Mouse (Mus musculus) frontal cortex, postnatal 25 days (tissue): ENCODE measurements around the gene Tnfsf13.
"Not testable (repeated sequence)": the region's sequence is repeated elsewhere in the genome, so short reads cannot be mapped to it uniquely, and the experiment has no call there.

ENCODE experiments used
- DNase-seq, 2 experiments: peaks; one replicate each; pipeline ENCODE4 v3.0.0; 2022; ENCODE audit warnings: low spot score in 2 of 2

Gene Tnfsf13

DNA sequence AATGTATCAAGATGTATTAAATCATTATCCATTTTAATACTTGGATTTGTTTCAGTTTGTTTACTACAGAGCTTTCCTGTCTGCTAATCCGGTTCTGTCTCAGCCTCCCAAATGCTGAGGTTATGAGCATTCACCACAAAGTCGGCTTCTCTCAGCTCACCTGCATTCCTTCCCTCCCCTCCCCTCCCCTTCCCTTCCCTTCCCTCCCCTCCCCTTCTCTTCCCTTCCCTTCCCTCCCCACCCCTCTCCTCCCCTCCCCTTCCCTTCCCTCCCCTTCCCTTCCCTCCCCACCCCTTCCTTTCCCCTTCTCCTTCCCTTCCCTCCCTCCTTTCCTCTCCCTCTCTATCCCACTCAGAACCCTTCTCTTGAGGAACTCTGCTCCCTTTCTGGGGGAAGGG, 19.0 kb upstream of the Tnfsf13 start:
- DNase-seq, result no peak

DNA sequence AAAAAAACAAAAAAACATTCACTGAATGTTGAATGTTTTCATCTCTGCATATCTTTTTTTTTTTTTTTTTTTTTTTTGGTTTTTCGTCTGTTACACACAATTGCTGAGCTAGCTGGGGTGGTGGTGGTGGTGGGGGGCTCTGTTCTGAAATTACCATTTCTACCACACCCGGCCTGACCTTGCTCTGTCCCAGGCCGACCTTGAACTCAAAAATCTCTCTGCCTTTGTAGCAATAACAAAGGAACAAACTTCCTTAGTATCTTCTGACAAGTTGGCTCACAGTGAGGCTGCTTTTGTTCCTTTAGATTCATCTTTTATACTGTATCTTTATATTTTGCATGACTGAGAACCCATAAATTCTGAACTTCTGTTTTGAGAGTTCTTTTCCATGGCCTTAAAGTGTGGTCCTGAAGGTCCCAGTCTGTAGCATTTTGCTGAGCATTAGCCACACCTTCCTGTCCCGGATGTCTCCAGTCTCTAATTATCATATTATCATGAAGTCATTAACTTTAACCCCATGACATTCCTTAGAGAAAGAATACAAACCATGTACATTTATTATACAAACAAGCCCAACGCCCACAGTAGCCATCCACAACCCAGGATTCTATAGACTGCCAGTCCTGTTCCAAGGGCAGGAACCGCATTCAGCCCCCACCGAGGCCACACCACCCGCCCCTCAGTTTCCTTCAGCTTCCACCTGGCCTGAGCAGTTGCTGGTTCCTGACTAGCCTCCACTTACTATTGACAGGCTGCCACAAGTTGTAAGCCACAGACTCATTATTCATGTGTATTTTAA, 18.4 kb upstream of the Tnfsf13 start:
- no peak for DNase-seq

DNA sequence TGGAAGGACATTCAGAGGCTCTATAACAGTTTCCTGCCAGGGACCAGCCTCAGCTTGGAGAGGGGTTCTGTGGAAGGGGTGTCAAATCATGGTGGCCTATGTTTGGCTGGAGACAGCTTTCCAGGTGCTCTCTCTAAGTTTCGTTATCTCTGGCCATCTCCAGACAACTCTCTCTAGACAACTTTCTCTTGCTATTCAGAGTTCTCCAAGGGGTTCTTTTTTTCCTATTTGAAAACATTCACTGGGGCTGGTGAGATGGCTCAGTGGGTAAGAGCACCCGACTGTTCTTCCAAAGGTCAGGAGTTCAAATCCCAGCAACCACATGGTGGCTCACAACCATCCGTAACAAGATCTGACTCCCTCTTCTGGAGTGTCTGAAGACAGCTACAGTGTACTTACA, 17.8 kb upstream of the Tnfsf13 start:
- not testable (repeated sequence) for DNase-seq

DNA sequence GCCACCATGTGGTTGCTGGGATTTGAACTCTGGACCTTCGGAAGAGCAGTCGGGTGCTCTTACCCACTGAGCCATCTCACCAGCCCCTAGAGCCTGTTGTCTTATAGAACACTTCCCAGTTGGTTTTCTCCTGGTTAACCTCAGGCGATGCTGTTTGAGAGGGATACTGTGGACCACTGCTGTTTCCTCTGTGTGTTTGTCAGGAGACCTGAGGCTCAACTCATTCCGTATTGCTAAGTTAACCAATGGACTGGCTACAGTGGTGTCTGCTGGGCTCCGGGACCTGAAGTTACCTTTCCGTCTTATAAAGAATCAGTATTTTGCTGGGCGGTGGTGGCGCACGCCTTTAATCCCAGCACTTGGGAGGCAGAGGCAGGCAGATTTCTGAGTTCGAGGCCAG, 17.3 kb upstream of the Tnfsf13 start:
- not testable (repeated sequence) for DNase-seq

DNA sequence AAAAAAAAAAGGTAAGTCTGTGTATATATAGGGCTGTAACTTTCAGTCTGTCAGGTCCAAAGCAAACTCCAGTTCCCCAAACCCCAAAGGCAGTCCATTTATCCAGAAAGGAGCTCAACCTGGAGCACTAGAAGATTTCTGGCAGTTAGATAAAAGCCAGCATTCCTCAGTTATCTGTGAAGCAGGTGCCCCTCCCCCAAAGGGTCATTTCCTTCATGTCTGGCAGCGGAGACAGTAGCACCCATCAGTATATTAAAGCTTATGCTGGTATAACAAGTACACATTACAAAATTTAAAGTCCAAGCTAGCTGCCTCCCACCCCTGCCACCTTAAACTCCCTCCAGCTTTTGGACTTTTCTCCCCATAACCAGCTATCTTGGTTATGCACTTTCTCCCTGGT, 14.0 kb upstream of the Tnfsf13 start:
- DNase-seq, result no peak

DNA sequence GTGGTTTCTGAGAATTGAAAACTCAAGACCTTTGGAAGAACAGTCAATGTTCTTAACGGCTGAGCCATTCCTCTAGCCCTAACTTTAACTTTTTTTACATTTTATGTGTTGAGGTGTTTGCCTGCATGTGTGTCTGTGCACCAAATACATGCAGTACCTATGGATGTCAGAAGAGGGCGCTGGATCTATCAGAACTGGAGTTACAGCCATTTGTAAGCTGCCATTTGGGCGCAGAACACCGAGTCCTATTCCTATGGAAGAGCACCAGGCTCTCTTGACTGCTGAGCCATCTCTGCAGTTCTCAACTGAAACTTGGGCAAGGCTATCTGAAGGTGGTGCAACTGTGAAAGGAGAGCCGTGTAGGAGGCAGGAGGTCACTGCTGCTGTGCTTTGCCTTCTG, 13.0 kb upstream of the Tnfsf13 start:
- DNase-seq, result no peak

DNA sequence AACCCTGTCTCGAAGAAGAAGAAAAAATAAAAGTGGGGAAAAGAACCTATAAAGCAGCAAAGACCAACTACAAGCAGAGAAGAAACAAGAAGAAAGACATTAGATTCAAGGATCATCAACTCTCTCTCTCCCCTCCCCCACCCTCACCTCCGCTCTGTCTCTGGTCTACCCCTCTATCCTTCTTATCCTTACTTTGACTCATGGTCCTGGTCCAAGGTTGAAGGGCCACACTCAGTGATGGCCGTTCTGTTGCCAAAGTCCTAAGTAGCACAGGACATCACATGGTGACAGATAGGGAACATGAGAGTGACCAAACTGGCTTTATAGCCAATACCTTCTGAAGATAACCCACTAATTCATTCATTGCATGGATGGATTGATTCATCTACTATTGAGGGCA, 11.8 kb upstream of the Tnfsf13 start:
- DNase-seq, result no peak

DNA sequence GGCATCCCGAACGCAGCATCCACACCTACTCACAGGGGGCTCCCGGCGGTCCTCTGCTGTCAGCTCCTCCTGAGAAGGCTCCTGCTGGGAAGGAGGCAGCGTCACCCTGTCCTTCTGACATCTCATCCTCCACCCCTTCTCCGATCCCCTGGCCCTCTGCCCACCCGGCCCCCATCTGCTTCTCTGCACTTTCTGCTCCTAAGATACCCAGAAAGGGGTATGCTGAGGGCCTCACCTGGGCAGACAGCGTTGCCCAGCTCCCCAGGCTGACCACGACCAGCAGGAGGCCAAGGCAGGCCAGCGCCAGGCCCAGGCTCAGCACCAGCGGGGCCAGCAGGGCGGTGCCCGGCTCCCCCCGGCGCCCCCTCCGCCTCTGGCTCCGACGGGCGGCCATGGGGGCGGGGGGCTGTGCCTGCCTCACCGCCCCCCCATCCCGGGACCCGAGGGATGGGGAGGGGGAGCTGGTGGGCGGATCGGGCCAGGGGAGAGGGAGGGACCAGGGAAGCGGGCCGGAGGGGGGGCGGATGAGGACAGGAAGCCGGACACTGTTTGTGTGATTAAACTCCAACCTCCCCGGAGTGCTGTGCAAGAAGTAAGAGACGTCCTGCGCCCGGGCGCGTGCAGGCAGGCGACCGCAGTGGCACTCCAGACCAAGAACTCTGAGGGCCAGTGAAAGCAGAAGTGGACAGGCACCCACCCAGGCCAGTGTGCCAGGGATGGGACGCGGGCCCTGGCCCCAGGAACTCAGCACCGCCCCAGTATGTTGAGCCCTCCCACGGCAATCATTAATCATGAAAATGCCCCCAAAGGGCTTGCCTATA, 10.0 kb upstream of the Tnfsf13 start, which contains the start of the genes Tnfsf12 and Tnfsfm13:
TSS of gene Tnfsf12 (minus strand) at position 489 of the 821 bp plus-strand sequence.
TSS of gene Tnfsfm13 (minus strand) at position 738 of the 821 bp plus-strand sequence.
- DNase-seq, result peak; percentile 21 to 32

DNA sequence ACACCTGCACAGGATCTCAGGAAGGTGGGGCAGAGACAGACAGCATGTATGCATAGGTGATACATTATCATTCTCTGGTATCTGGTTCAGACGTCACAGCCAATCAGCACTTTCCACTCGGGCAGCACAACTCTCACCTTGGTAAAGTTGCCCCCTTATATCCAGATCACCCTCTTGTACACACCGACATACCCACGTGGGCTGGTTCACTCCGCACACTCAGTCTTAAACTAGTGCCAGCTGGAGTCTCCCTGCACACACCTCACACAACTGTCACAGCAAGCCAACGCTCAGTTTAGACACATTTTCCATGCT, 9.4 kb upstream of the Tnfsf13 start:
- DNase-seq, result no peak

DNA sequence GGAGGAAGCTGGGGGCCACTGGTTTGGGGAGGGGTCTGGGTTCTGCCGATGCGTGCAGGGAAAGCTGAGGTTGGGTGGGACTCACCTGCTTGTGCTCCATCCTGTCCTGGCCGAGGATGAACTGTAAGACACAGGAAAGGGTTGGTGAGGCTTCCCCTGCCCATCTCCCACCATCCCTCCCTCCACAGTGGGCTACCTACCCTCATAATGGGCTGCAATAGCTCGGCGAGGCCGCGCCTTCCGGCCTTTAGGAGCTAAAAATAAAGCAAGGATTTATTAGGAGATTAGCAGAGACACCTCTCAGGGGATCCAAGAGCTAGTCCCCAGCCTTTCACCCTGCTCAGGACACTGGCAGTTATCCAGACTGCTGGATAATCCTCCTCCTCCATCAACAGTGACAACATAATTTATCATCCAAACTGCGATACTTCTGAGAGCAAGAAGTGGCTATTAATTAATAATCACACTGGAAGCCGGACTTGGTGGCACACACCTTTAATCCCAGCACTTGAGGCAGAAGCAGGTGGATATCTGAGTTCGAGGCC, 7.9 kb upstream of the Tnfsf13 start:
- no peak for DNase-seq

DNA sequence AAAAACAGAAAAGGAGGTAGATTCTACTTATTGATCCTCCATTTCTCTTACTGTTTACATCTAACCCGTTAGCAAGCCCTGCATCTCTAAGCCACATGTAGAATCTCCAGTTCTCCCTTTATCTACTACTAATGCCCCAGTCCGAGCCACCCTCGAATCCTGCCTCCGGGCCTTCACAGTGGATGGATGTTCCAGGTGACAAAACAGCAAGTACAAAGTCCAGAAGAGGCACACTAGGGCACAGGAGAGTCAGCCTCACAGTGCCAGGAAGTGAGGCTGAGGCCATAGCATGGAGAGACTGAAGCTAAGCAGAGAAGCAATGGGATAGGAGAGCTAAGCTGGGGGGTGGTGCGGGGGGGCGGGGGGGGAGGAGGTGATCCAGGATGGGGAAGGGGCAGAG, 7.3 kb upstream of the Tnfsf13 start:
- no peak for DNase-seq

DNA sequence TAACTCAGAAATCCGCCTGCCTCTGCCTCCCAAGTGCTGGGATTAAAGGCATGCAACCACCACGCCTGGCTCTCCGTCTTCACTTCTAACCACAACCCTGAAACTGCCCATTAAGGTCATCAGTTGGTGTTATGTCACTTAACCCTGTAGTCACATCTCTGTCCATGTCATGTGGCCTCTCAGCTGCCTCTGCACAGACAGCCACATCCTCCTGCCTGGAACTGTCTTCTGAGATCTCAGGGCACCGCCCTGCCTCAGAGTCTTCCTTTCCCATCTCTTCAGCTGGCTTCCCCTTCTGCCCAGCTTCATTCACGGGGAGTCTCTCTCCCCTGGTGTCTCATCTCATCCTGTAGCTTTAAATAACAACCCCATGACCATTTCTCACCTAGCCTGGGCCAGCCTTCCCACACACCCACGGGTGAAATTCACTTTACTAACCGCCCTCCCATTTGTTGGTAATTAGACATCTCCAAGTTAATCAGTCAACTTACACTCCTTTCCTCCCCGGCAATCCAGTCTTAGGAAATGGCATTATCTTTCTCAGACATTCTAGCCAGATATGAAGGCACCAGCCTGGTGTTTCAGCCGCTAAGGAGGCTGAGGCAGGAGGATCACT, 6.7 kb upstream of the Tnfsf13 start:
- no peak for DNase-seq

DNA sequence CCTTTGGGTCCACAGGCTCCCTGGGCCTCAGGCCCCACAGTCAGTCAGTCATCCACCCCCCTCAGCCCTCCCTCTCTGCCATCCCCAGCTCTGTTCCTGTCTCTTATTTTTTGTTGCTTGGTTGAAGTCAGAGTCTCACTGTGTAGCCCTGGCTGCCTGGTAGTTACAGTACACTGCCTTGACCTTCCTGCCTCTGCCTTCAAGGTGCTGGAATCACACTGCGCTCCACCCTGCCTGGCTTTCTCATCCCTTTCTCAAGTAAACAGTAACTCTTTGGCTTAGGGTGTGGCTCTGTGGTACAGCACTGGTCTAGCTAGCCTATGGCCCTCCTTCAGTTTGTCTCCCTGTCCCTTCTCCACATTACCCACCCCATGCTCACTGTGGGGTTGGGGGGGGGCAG, 4.3 kb upstream of the Tnfsf13 start:
- DNase-seq, result no peak

DNA sequence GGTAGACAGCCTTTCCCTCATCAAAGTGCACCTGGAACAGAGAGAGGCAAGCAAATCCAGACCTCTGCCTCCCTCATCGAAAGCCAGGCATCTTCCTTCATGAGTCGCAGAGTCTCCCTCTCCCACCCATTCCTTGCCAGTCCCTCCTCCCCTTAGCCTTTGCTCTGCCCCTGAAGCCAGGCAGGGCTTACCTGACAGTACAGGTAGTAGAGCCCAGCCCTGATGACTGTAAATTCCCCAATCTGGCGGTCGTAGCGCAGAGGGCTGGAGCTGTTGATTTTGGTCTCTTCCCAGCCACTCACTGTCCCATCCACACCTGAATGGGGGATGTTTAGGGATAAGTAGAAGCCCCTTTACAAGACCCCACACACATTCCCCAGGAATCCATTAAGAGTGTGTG, 1.5 kb upstream of the Tnfsf13 start:
- DNase-seq, result no peak

DNA sequence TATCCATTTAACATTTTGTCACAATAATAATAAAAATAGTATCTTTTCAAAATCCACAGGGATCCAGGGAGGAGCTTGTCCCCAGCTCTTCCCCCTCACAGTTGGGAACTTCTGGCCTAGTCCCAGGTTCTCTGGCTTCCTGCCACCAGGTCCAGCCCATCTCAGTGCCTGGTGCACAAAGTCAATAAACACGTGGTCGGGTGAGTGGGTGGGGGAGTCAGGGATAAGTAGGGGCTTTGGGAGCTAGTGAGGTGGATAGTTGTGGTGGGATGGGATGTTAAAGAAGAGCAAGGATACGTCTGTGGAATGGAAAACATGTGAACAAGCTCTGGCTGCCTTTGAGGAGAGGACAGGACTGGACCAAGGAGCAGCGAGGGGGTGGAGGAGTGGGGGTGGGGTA, 793 bp upstream of the Tnfsf13 start:
- no peak for DNase-seq

DNA sequence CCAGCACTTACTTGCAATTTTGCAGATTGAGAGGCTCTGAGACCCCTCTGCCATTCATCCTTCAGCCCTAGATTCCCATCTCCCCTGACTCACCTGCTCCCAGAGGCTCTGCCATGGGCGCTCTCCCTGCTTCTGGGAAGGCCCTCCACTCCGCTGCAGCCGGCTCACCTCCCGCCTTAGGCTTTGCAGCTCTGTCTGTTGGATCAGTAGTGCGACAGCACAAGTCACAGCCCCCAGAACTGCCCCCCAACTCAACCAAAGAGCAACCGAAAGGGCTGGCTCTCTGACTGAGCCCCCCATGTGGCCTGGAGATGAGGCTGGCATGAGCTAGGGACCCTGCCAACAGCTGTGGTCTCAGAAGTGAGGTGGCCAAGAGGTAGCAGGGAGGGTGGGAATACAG, 648 bp downstream of the Tnfsf13 start:
- no peak for DNase-seq

DNA sequence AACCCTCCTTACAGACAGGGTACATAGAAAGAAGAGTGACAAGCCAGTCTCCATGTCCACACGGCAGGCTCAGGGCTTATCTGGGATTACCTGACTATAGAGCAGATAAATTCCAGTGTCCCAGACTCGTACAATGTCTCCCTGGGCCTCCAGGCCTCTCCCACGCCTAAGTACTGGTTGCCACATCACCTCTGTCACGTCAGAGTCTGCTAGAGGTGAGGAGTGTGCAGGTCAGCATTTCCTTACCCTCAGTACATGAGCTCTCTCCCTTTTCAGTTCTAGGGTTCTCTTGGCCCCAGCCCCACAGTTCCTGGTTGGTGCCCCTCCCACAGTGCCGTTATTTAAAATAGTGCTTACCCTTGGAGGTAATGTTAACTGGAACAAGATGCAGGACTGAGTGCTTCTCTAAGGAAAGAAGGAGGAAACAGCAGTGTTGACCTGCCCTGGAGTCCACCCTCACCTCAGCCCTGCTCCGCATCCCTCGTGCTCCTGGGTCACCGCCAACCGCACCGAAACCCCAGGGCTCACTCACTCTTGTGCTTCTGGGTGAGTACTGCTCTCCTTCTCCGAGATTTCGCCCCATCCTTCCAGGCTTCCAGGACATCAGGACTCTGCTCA, 1.3 kb downstream of the Tnfsf13 start:
- no peak for DNase-seq

DNA sequence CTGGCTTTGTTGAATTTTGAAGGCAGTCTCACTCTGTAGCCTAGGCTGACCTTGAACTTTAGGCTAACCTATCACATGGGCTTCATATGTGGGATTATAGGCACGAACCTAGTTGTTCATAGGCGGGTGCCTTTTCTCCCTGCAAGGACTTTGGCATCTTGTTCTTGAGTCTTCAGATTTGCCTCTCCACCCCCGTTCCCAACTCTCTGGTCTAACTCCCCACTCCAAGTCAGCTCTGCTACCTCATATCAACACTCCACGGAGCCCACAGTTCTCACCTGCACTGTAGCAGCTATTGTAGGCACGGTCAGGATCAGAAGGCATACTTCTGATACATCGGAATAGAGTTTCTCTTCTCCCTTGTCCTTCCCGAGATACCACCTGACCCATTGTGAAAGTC, 2.0 kb downstream of the Tnfsf13 start:
- no peak for DNase-seq

DNA sequence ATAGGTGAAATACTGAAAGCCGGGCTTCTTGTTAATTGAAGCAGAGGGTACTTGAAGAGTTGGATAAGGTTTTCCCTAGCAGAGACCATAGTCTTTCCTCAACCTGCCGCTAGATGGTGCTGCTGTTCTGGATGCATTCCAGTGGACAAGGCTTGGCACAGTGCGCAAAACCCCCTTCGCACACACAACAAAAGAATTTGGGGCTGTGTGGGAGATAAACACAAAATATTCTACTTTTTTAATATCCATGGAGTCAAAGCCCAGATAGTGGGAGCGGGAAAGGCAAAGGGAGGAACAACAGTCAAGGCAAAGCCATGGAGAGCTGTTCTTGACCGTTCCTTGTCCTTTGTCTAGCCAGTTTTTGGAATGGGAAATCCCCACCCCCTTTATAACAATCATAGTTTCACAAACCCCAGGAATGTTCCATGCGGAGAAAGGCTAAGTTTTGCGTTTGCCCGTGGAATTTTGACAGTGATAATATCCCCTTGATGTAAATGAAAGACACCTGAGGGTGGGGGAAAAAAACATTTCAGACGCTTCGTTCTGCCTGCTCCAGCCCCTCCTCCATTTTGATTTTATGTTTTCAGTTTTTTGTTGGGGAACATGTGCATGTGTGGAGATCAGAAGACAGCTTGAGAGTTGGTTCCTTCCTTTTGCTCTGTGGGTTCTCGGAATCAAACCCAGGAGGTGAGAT, 2.6 kb downstream of the Tnfsf13 start:
- DNase-seq, result peak; percentile 79 to 85

DNA sequence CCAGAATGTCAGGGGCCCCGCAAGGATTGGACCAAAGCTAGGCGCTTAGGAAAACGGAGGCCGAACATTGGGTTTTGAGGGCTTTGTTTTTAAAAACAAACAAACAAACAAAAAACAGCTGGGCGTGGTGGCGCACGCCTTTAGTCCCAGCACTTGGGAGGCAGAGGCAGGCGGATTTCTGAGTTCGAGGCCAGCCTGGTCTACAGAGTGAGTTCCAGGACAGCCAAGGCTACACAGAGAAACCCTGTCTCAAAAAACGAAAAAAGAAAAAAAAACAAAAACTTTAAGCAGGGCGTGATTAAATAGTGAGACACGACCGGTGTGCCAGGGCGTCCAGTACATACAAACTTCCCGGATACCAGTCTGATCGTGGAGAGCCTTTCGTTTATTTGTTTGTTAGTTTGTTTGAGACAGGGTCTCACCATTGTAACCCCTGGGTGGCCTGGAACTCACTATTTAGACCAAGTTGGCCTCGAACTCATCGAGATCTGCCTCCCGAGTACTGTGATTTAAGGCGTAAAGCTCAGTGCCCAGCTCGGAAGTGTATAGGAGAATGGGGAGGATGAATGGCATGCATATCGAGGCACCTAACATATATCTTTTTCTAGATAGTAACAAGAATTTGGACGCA, 3.3 kb downstream of the Tnfsf13 start:
- no peak for DNase-seq
